Mouse (Mus musculus): ENCODE results near the gene Mark2.

GRCm38 (mm10) chr19:7257881-7258280 lies 83.8 kb downstream of the Mark2 start:
- TF ChIP-seq CTCF (IDR thresholded peaks at IDR 0.05; ENCODE audit: control insufficient read depth, insufficient read depth, low read length) (no peak), POLR2A (IDR thresholded peaks at IDR 0.05; ENCODE audit: borderline replicate concordance, control insufficient read depth, low read depth, low read length) (no peak)
